Mouse (Mus musculus): Measurements from ENCODE around the gene Wnt5b.
A peak's percentile ranks its signal among the peaks of the same experiment; 100 is the strongest.

The Wnt5b gene

GRCm38 (mm10) chr6:119411511-119411910 lies 132.6 kb downstream of the Wnt5b start:
- DNase-seq = no peak

DNA sequence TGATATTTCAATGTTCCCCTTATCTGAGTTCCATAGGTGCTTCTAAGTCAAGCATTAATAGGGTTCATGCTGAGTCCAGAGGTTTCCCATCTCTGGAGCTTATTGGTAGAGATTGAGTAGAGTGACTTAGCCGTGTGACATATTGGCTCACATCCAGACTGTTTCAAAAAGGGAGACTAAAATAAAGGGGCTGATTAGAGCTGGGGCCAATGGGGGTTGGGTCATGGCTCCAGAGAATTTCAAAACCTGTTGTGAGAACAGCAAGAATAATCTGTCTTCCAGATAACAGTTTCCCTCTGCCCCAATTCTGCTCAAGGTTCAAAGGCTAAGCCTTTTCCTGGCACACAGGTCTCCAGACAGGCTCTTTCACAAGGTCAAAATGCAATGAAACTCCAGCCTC lies 134.4 kb downstream of the Wnt5b start:
- DNase-seq = no peak

DNA sequence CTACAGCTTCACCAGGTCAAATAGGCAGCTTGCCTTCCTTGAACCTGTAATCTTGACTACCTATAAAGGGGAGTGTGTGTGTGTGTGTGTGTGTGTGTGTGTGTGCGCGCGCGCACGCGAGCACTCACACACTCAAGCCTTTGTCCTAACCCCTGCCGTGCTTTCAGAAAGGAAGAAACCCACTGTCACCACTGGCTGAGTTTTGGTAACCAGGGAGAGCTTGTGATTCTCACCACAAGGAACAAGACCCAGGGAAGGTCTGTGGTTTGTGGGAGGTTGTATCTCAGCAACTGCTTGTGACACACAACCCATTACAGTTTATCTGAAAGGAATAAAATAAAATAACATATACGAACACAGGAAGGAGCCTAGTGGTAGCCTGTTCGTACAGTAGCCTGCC lies 135.6 kb downstream of the Wnt5b start:
- no peak for DNase-seq

- no peak for DNase-seq
Observed at GRCm38 (mm10) chr6:119407818-119408217, 136.3 kb downstream of the Wnt5b start.

GRCm38 (mm10) chr6:119406528-119406927 lies 137.6 kb downstream of the Wnt5b start:
- DNase-seq = no peak

GRCm38 (mm10) chr6:119405310-119405709 lies 138.8 kb downstream of the Wnt5b start:
- DNase-seq = no peak

DNA sequence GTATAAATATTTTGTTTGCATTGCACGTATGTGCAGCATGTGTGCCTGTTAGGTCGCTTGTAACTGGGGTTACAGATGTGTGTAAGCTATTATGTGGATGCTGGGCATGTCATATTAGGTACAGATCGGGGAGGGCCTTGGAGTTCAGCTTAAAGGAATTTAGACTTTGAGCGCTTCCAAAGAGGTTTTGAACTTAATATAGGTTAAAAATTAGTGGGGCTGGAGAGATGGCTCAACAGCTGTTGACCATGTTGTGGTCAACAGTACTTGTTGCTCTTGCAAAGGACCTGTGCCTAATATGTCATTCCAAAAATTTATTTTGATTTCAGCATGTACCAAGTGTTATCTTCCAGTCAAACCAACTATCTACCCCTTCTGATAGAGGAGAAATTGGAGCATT lies 139.3 kb downstream of the Wnt5b start:
- no peak for DNase-seq

DNA sequence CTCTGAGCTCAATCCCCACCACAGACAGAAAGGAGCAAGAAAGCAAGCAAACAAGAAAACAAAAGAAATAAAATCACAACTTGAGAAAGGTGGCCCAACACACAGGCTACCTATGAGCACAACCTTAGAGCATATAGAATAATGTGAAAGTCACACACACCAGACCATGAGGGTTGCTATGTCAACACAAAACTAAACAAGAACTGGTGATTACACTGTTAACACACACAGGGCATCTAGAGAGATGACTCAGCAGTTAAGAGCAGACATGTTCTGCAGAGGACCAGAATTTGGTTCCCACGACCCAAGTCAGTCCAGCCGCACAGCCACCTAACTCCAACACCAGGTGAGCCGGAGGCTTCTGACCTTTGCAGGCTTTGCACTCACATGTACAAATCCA lies 141.2 kb downstream of the Wnt5b start:
- no peak for DNase-seq

DNA sequence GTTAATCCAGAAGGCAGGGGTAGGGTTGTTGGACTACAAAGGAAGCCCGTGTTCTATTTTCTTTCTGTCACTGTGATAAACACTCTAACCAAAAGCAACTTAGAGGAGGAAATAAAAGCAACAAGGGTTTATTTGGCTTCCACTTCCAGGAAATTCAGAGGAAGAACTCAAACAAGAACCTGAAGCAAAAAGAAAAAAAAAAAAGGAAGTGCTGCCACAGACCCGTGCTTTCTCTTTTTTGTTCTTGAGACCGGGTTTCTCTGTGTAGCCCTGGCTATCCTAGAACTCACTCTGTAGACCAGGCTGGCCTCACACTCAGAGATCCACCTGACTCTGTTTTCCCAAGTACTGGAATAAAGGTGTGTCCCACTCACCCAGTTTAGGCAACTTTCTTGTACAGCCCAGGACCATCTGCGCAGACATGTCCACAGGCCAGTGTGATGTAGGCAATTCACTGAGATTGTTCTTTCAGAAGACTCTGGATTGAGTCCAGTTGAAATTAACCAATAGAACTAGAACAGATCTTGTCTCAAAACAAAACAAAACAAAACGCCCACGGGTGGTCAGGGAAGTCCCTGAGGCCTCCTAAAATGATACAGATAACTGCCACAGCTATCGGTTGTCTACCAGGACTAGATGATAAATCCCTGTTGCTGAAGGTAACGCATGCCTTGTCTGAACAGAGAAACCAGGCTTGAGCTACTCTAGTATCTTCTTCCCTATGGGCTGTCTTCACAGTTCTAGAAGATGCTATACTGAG lies 142.4 kb downstream of the Wnt5b start:
- DNase-seq = no peak

- DNase-seq = no peak
Observed at GRCm38 (mm10) chr6:119400649-119401048, 143.5 kb downstream of the Wnt5b start.

DNA sequence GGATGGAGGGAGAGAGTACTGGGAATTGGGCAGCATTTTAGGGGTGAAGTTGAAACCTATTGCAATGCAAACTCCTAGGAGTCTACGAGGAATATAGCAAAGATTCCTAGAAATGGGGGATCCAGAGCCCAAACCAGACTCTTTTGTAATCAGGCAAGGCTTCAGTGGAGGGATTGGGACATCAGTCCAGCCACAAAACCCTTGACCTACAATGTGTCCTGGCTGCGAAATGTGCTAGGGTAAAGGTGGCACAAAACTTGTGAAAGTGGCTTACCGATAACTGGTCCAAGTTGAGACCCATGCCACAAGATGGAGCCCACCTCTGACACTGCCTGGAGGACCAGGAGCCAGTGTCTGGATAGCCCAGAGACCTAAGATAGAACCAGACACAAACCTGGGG lies 144.8 kb downstream of the Wnt5b start:
- DNase-seq = no peak

DNA sequence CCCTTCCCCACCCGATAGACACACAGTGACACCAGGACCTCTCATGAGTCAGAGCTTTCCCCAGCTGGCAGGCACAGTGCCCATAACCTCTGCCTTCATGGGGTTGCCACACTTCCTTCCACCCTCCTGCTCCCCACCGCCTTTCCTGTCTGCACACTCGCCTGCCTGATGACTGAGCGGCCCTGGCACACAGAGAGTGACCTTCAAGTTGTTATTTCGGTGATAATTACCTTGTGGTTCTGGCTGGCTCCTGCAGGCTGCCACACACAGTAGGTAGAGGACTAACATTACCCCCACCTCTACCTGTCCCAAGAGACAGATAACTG lies 147.9 kb downstream of the Wnt5b start:
- no peak for DNase-seq

DNA sequence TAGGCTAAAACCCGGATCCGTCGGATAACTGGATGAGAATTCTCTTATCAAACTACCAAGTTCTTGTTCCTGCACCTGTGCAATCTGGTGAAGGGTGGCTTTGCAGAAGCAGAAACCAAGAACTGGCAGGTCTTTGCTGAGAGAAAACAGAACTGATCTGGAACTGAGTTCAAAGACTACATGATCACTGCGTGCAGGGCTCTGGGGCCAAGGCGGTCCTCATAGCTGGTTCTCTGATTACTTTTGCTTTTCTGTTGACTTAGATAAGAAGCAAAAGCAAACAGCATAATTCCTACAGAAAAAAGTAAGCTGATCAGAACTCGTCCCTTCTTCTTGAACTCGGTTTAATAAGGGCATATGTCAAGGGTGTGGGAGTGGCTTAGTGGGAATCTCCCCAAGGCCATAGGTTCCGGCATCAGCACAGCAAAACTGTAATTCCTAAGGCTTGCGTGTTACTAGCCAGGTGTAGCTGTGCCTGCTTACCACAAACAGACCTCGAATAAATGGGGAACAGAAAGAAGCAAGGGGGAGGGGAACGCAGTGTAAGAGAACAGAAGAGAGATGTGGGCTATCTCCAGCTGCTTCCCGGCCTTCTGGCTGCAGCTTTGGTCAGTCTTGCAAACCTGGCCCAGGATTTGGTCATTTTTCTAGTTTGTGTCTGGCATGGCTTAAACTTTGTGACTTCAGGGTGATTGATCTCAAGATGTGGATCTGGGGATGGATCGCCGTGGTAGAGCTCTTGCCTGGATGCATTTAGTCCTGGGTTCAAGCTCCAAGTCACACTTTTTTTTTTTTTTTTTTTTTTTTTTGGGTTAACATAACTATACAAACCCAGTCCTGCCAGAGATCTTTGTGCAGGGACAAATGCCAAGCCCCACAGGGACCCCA lies 148.5 kb downstream of the Wnt5b start:
- DNase-seq = no peak

DNA sequence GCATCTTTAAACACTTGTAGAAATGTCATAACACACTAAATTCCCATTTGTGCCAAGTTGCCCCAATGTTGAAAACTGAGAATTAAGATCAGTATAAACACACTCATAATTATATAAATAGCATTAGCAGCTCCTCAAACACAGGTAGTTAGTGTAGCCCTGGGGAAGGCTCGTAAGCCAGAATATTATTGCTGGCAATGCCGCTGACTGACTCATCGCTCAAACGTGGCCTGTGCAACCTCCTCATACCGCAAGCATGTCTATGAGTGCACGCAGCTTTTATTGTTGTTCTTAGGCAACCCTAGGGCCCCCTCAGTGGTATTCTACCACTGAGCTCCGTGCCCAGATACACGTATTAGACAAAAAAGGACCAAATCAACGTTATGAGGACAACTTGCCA lies 151.3 kb downstream of the Wnt5b start:
- no peak for DNase-seq

- no peak for DNase-seq
Observed at GRCm38 (mm10) chr6:119390728-119391127, 153.4 kb downstream of the Wnt5b start.

GRCm38 (mm10) chr6:119389089-119389488 lies 155.1 kb downstream of the Wnt5b start:
- no peak for DNase-seq

DNA sequence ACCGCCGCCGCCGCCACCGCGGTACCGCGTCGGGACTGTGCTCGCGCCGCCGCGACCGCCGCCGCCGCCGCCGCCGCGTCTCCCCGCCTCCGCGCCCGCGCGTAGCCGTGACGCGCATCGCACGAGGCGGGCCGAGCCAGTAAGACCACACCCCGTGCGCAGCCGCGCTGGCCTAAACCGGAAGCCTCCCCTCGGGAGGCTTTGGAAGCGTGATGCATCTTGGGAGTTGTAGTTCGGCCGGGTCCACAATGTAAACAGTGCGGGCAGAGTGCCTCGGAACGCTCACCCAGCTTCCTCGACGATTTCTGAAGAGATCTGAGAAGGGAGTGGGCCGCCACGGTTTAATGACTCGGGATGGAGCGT lies 155.5 kb downstream of the Wnt5b start:
- peak; percentile 92 for DNase-seq

DNA sequence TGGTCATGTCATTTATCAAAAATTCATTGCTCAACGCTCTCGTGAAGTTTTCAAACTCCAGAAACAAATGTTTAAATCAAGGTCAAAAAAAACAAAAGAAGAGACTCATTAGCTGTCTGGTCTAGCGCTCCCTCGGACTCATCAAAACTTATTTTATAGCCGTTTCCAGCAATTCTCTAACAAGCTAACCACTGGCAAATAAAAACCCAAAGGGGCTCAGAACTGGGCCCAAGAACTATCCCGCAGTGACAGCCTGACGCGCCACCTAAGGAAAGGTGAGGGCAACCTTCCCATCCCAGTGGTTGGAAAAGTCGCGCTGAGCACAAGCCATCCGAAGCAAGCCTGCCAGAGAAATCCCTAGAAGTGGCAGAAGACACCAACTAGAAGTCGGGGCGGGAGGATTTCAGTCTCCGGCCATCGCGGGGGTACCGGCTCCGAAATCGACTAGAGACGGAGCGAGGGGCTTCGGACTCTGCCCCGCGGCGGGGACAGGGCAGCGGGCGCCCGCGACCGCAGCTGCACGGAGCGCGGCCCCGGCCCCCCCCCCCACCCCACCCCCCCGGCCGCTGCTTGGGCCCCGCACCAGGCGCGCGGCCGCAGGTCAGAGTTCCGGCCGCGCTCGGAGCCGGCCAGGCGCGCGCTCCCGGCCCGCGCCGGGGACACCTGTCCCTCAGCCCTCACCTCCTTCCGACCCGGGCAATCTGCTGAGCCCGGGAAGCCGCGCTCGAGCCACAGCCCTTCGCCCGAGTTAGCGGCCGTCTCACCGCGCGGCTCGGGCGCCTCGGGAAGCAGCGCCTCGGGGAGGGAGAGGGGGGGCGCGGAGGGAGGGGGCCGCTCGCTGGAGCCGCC lies 156.1 kb downstream of the Wnt5b start:
- peak; percentile 43 for DNase-seq

GRCm38 (mm10) chr6:119386821-119387220 lies 157.3 kb downstream of the Wnt5b start:
- DNase-seq = no peak

DNA sequence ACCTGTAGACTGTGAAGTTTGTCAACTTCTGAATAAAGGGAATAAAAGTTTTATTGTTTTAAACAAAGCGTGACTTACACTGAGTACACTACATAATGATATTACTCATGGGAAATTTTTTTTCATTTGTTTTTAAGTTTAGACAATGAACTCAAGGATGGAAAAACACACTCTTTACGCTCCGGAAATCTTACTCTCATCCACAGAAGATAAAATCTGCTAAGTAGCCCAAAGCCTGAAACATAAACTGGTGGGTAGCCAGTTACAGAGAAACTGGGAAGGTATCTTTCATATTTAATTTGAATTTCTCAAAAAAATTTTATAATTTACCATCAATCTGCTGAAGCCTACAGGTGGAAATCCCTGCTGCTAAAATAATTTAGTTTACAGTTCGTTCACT lies 157.7 kb downstream of the Wnt5b start:
- DNase-seq = no peak

DNA sequence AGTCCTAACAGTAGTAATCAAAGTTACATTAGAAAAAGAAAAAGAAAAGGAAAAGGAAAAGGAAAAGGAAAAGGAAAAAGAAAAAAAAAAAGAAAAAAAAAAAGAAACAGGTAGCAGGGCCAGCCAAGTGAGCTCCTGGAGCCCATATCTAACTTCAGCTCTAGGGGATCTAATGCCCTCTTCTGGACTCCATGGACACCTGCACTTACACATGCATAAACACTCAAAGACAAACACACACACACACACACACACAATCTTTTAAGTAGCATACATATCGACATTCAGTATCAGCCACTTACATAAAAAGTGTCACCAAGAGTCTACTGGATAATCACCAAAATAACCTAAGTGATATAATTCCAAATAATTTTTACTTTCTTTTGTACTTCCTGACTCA lies 158.5 kb downstream of the Wnt5b start:
- DNase-seq = no peak

Data from cerebellum, adult 8-10 months (tissue).